Mouse (Mus musculus): Measurements from ENCODE around the gene Celf2.

Gene Celf2

GRCm38 (mm10) chr2:7173271-7174064 is 335.9 kb downstream of the Celf2 start:
- DNase-seq = peak; percentile 15

- DNase-seq = no peak
Measured at GRCm38 (mm10) chr2:7171087-7171696, 338.2 kb downstream of the Celf2 start.

- DNase-seq = no peak
Measured at GRCm38 (mm10) chr2:7165786-7166185, 343.6 kb downstream of the Celf2 start.

- DNase-seq = no peak
Measured at GRCm38 (mm10) chr2:7160108-7160507, 349.3 kb downstream of the Celf2 start.

GRCm38 (mm10) chr2:7147303-7147702 is 362.1 kb downstream of the Celf2 start:
- no peak for DNase-seq

GRCm38 (mm10) chr2:7145541-7146043 is 363.8 kb downstream of the Celf2 start:
- no peak for DNase-seq

GRCm38 (mm10) chr2:7144871-7145270 is 364.5 kb downstream of the Celf2 start:
- no peak for DNase-seq

- DNase-seq = no peak
Measured at GRCm38 (mm10) chr2:7123366-7123765, 386.0 kb downstream of the Celf2 start.

GRCm38 (mm10) chr2:7115801-7116200 is 393.6 kb downstream of the Celf2 start:
- DNase-seq = no peak

GRCm38 (mm10) chr2:7115161-7115560 is 394.2 kb downstream of the Celf2 start:
- DNase-seq = no peak

GRCm38 (mm10) chr2:7113738-7114137 is 395.6 kb downstream of the Celf2 start:
- DNase-seq = no peak

- no peak for DNase-seq
Measured at GRCm38 (mm10) chr2:7112156-7112813, 397.1 kb downstream of the Celf2 start.

- no peak for DNase-seq
Measured at GRCm38 (mm10) chr2:7093414-7093813, 415.9 kb downstream of the Celf2 start.

GRCm38 (mm10) chr2:7092641-7093040 is 416.7 kb downstream of the Celf2 start:
- no peak for DNase-seq

- no peak for DNase-seq
Measured at GRCm38 (mm10) chr2:7090496-7090895, 418.9 kb downstream of the Celf2 start.

- no peak for DNase-seq
Measured at GRCm38 (mm10) chr2:7089069-7089834, 420.1 kb downstream of the Celf2 start.

GRCm38 (mm10) chr2:7088536-7088935 is 420.8 kb downstream of the Celf2 start:
- no peak for DNase-seq

- DNase-seq = no peak
Measured at GRCm38 (mm10) chr2:7087480-7087879, 421.9 kb downstream of the Celf2 start.

GRCm38 (mm10) chr2:7083489-7084090 is 425.8 kb downstream of the Celf2 start:
- DNase-seq = no peak

GRCm38 (mm10) chr2:7082376-7083025 is 426.9 kb downstream of the Celf2 start:
- no peak for DNase-seq

GRCm38 (mm10) chr2:7080794-7081783 is 428.3 kb downstream of the Celf2 start:
- DNase-seq = no peak

Measured in right cerebral cortex, adult 18-20 months (tissue).